Mouse (Mus musculus) stomach, postnatal 0 days (tissue): ENCODE measurements around the gene Eif2b4.

Experiments
- CTCF ChIP-seq: IDR thresholded peaks from 2 replicates; pipeline ENCODE4 v1.5.1; 2016; ENCODE audit warnings: antibody characterized with exemption, low read depth, mild to moderate bottlenecking, moderate library complexity
- EP300 ChIP-seq: optimal IDR thresholded peaks from 2 replicates; pipeline ENCODE3; 2016; ENCODE audit warnings: antibody characterized with exemption

DNA sequence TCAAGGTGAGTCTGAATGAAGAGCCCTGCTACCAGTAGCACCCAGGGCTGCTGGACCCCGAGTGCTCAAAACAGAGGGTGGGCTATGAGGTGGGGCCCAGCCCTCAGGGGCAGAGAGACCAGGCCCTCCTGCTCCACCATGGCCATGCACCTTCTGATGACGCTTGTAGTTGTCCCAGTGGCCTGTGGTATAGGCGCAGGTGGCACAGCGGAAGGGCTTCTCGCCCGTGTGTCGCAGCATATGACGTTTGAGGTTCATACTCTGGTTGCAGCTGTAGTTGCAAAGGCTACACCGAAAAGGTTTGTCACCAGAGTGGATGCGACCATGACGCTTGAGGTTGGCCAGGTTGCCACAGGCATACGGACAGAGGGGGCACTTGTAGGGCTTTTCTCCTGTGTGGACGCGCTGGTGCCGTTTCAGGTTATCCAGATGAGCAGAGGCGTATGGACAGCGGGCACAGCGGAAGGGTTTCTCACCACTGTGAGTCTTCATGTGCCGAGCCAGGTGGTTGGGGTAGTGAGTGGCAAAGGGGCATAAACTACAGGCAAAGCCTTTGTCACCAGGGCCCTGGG lies 6.2 kb upstream of the Eif2b4 start:
- TF ChIP-seq CTCF (no peak), EP300 (no peak)
